Mouse (Mus musculus): ENCODE data around the gene Olfr19. TPM values are rescaled to one million over a fixed set of nuclear protein-coding genes. Genes with fewer than 3 reads are reported as not detected.

Gene Olfr19
- polyA plus RNA-seq (2014; fragmentation: Illumina TruSeq; extraction: RNeasy Lipid Tissue Mini Kit (QIAGEN cat#74804); ENCODE audit: low read depth, low replicate concordance): not detected

DNA sequence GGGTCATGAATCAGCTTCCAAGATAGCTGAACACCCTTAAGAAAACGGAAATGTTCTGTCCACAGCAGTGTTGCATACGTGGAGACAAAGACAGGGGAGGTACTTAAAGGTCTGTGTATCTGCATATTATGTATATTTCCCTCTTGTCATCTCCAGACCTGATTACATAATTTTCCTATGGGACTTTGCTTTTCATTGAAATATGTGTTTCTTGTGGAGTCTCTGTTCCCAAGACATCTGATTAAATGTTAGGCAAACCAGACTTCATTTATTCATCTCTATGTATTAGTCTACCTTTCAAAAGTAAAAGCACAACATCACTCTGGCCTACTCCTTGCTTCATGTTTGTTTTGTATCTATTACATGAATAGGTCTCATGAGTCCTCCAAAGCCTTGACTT is at the start of gene Olfr19:
TSS of gene Olfr19 (minus strand) at position 101 of the 400 bp plus-strand sequence.

Other genes starting within 250 kb of the Olfr19 start
- 4.8 TPM for gene Fgd4, start 75.9 kb downstream of the Olfr19 start, polyA plus RNA-seq (2014; fragmentation: Illumina TruSeq; extraction: RNeasy Lipid Tissue Mini Kit (QIAGEN cat#74804); ENCODE audit: low read depth, low replicate concordance)
- gene Spag6l, start 153.1 kb upstream of the Olfr19 start, polyA plus RNA-seq (2014; fragmentation: Illumina TruSeq; extraction: RNeasy Lipid Tissue Mini Kit (QIAGEN cat#74804); ENCODE audit: low read depth, low replicate concordance): 9.3 TPM
- not detected for gene Igll1, start 187.6 kb upstream of the Olfr19 start, polyA plus RNA-seq (2014; fragmentation: Illumina TruSeq; extraction: RNeasy Lipid Tissue Mini Kit (QIAGEN cat#74804); ENCODE audit: low read depth, low replicate concordance)
- gene Top3b, start 194.3 kb upstream of the Olfr19 start, polyA plus RNA-seq (2014; fragmentation: Illumina TruSeq; extraction: RNeasy Lipid Tissue Mini Kit (QIAGEN cat#74804); ENCODE audit: low read depth, low replicate concordance): 52.4 TPM
- 0.84 TPM for gene Vpreb1, start 194.4 kb upstream of the Olfr19 start, polyA plus RNA-seq (2014; fragmentation: Illumina TruSeq; extraction: RNeasy Lipid Tissue Mini Kit (QIAGEN cat#74804); ENCODE audit: low read depth, low replicate concordance)
- 15.3 TPM for gene Ppm1f, start 220.1 kb upstream of the Olfr19 start, polyA plus RNA-seq (2014; fragmentation: Illumina TruSeq; extraction: RNeasy Lipid Tissue Mini Kit (QIAGEN cat#74804); ENCODE audit: low read depth, low replicate concordance)

Data from adipose tissue, adult 10 weeks (tissue).